Mouse (Mus musculus): Measurements from ENCODE around the gene Rhpn2.

- no peak for TF ChIP-seq CTCF (IDR thresholded peaks at IDR 0.05; ENCODE audit: insufficient read depth, low read length)
- no peak for TF ChIP-seq POLR2A (IDR thresholded peaks at IDR 0.05; ENCODE audit: borderline replicate concordance, extremely low read depth, low read depth, low read length)
Measured at GRCm38 (mm10) chr7:35401169-35401568, 67.2 kb downstream of the Rhpn2 start.
